Mouse (Mus musculus): Measurements from ENCODE around the gene Eno4.

Gene Eno4

DNA sequence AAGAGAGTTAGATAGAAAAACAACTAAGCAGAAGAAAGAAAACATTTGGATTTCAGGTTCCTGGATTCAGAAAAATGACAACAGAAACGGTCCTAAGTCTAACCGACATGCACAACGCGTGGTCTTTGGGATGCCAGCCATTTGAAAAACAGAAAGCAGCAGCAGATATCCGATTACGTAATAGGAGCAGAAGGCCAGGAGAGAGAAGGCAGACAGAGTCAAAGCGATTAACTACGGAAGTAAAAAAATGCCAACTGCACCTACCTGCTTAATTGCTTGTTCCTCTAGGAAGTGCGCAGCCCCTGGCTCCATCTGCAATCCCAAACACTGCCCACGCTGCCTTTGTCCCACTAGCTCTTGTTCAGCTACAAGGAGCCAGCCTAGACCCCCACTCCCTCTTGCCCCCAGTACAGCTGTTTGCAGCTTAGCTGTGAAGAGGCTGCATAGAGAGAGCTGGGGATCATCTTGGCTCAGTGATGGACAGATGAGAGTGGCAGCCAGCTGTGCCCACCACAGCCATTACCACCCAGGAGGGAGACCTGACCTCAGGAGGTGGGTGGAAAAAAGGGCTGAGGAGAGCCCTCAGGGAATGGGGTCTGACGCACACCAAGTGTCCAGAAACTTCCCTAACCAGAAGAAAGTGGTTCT is 32.1 kb downstream of the Eno4 start:
- DNase-seq, result no peak

DNA sequence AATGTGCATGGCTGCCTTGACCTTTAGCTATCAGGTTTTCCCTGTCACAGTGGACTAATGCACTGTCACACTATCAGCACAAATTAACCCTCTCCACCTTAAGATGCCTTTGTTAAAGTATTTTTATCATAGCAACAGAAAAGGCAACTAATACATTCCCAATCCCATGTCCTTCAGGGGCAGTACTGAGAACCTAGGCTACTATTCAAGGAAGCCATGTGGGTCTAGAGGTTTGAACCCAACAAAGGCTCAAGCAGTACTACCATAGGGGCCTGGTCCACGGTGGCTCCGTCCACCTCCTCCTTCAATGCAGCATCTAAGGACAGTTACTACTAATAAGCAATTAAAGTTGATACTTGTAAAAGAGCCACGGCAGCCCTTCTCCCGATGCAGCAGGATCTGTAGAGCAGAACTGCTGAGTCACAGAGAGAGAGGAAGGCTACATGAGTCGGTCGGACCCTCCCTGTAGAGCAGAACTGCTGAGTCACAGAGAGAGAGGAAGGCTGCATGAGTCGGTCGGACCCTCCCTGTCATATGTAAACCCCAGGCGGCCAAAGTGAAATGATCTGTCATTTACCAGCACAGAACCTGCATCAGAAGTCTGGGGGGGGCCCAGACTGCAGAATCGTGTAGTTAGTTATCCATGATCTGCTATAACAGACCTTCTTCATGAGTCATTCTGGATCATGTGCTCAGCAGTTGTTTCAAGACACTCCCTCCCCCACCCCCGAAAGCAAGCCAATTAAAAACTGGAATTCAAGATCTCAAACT is 35.4 kb downstream of the Eno4 start:
- DNase-seq, result no peak

DNA sequence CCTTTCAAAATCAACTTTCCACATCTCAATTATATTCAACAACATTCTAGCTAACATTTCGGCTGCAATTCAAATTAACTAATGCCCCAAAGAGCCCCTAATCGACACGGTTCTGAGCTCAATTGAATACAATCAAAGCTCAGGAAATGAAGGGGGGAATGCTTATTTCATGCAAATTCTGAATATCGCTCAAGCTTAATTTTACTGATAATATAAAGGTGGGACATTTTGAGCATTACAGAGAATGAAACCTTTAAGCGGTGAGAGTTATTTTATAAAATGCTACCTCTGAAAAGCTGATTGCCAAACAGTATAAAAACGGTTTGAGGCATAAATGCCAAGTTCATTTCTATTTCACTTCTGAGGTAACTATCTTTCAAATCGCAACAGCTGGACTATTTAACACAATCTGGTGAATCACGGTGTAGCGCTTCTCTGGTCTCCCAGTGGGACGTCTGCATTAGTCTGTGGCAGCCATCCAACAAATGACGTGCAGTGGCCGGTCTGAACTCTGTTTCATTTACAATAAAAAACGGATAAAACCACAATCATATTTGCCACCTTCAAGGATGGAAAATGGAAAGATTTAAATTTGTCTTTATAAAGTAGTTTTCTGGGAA is 36.3 kb downstream of the Eno4 start:
- no peak for DNase-seq

DNA sequence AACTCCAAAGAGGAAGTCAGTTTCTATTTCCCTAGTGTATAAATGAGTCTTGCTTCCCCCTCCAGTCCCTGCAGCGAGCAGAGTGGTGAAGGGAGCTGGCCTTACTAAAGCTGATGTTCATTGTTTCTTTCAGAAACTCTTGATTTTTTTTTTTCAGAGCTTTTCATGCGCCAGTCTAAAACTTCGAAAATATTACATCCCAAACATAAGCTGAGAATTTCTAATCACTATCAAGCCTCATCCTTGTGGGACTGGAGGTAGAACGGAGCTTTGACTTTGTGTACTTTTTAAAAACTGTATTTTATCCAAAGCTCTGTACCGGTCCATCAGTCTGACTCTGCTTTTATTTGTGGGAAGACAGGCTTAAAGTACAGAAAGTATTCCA is 36.8 kb downstream of the Eno4 start:
- no peak for DNase-seq

DNA sequence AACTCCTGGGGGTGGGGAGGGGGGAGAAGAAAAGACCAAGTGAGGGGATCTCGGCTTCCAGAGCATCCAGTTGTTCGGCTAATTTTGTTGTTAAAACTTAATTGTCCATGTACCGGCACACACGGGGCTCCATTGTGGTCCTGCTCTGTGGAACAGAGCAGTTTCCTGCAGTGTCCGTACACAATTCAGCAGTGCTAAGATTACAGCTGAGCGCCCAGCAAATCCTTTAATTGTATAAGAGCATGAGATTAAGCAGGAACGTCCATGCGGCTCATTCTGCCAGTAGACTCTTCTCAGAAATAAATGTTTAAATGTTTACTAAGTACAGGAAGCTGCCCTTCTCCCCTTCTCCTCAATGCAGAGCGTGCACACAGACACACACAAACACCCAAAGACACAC is 38.3 kb downstream of the Eno4 start:
- DNase-seq, result no peak

DNA sequence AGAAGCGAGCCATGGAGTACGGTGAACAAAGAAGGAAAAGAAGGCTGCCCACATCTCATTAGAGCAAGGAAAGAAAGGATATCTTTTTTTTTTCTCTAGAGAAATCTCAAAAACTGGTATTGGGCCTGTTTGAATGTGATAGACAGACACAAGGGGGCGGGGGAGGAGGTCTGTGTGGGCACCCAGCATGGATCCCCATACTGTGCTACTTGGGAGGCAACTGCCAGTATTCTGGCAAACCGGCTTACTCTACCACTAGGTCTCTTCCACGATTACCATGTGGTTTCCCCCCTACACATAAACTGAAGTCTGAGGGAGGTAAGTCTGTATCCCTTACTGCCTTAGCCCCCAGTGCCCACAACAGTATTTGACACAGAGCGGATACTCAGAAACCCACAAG is 59.6 kb downstream of the Eno4 start:
- DNase-seq, result no peak

DNA sequence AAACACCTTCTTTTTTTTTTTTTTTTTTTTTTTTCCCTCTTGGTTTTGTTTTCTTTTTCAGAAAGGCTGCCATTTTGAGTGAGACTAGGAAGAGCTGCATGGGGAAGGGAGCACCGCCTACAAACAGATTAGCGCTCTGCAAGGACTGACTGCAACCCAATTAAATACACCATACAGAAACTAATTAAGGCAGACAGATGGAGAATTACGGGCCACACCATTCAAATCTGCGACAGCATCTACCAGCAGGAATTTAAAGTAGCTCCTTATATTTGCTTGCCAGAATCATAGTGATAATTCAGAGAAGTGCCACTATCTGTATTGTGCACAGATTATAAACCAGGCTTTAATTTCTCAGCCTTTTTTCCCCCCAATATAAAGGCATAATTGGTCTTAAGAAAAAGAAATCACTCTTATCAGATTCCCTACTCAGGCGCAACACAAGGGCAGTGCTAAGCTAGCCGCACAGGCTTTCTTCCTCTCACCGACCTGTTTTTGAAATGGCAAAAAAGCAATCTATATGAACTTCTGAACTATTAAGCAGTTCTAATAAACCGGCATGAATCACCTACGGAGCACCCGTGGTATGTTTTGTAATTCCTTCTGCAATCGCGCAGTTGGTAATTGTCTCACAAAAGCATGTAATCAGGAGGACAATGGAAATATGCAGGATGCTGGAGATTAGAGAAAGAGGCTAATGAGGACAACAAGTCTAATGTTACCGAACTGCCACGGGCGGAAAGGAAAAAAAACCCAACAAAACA is 63.5 kb downstream of the Eno4 start:
- DNase-seq, result no peak

DNA sequence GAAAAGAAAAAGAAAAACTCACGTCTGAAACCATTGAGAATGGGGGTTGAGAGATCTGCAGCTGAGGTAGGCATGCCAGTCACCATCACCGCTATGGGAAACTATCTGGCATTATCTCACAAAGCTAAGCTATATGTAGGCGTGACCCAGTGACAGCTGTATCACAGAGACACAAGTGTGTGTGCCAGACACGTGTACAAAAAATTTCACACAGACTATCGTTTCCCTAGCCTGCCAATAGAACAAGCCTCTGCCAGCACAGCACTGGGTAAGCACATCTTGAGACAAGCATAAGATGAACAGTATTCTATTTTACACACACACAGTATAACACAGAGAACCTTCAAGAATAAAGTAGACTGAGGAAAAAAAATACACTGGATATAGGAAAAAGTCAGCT is 67.6 kb downstream of the Eno4 start:
- DNase-seq, result no peak

All from thymus, postnatal 4 days (tissue).